Mouse (Mus musculus): Measurements from ENCODE around the gene Brinp2. TPM values are rescaled to one million over a fixed set of nuclear protein-coding genes. Genes with fewer than 3 reads are reported as not detected.
A peak's percentile ranks its signal among the peaks of the same experiment; 100 is the strongest.

Gene Brinp2
- total RNA-seq, 2 experiments from 2014 or later = 78.0 to 82.9 TPM

DNA sequence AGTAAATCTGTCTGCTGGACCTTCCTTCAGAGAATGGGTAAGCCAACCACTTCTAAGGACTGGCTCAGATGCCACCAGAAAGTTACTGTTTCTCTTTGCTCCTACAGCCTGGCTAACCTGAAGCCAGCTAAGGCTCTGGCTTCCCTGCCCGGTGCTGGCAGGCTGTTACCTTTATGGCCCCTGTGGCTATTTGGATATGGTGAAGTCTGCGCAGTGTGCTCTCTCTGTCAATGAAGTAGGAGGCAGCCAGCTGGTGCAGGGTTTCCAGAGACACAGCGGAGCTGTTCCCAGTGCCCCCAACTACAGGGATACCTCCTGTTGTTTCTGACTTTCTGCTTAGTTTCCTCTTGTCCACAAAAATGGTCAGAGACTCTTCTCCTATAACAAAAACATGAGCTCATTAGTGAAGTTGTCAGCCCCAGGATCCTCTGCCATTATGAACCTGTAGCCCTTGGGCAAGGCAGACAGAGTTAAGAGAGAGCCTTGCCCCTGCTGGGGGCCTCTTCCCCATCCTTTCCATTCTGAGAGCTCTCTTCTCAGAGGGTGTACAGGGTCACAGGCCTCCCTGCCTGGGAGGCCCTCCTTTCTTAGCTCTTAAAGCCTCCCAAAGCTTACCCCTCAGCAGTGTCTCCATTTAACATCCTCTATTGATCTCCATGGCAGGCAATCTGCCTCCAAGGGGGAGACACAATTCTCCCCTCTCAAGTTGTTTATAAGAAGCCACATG, 89.7 kb downstream of the Brinp2 start:
- no peak for TF ChIP-seq CTCF (conservative IDR thresholded peaks at IDR 0.05)
- 0 out of 2 replicates have a peak overlapping the region, but pooled peaks have one; percentile 24 for H3K27ac ChIP-seq
- DNase-seq (ENCODE audit: low spot score in 2 of 2) = no peak
- no peak overlapping the region for H3K4me3 ChIP-seq

DNA sequence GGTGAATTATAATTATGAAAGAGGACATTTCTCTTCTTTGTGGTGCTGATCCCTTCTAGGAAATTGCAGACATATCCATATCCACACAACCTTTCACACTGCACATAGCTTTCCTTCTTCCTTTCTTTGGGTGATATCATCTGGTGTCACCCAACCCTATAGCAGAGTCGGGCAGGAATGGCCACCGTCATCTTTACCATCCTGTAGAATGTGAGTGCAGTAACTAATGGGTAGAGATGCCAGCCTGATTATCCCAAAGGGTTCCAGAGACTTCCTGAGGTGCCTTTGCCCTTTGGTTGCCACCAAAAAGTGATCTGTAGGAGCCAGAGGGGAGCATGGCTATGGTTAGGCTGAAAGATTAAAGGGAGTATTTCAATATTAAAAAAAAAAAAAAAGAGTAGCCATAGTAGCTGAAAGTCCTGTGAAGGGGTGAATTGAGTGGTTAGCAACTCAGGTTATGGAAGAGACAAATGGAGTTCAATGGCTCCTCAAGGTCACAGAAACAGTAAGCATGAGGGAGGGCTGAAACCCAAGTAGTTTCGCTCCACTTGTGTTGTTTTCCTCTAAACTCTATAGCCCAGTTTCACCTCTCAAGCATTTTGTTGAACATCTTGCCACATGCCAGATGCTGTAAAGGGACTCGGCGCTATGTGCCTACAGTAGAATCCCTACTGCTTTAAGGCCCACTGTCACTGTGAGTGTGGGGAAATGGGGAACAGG, 96.5 kb downstream of the Brinp2 start:
- Histone ChIP-seq H3K4me3 (no peak overlapping the region), H3K27ac (no peak overlapping the region)
- no peak for TF ChIP-seq CTCF (conservative IDR thresholded peaks at IDR 0.05)
- DNase-seq (ENCODE audit: low spot score in 2 of 2) = no peak

GRCm38 (mm10) chr1:158258685-158259292, 97.3 kb downstream of the Brinp2 start:
- no peak for TF ChIP-seq CTCF (conservative IDR thresholded peaks at IDR 0.05)
- Histone ChIP-seq H3K4me3 (no peak overlapping the region), H3K27ac (no peak overlapping the region)
- DNase-seq (ENCODE audit: low spot score in 2 of 2) = no peak

DNA sequence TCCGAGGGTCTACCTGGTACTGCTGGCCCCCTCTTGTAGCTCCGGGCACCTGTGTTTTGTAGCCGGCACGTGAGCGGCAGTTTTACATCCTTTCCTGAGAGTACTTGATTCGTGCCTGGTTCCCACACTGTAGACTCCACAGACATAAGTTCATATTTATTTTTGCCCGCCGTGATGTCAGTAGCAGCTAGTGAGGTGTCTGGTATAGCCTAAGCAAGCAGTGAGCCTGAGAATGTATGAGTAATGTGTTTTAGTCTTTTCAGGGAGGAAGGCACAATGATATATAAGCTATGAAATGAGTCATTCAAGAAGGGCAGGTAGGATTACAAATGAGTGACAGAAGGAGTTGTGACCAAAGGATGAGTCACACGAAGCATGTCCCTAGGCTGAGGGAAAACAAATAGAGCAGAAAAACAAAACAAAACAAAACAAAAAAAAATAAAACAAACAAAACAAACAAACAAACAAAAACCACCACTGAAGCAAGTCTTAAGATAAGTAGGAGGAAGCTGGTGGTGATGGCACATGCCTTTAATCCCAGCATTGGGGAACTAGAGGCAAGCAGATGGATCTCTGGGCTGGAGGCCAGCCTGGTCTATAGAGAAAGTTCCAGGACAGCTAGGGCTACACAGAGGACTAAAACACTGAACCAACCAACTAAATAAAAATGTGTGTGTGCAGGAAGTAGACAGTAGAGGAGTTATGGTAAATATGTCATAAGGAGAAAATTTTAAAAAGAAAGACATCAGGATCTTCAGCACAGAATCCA, 100.0 kb downstream of the Brinp2 start:
- H3K4me3 ChIP-seq = no peak overlapping the region
- DNase-seq (ENCODE audit: low spot score in 2 of 2) = no peak
- no peak for TF ChIP-seq CTCF (conservative IDR thresholded peaks at IDR 0.05)
- no peak overlapping the region for H3K27ac ChIP-seq

GRCm38 (mm10) chr1:158252682-158253222, 103.4 kb downstream of the Brinp2 start:
- Histone ChIP-seq H3K27ac (no peak overlapping the region), H3K4me3 (no peak overlapping the region)
- no peak for DNase-seq (ENCODE audit: low spot score in 2 of 2)
- no peak for TF ChIP-seq CTCF (conservative IDR thresholded peaks at IDR 0.05)

GRCm38 (mm10) chr1:158248266-158248665, 107.9 kb downstream of the Brinp2 start:
- no peak for TF ChIP-seq CTCF (conservative IDR thresholded peaks at IDR 0.05)
- no peak overlapping the region for H3K4me3 ChIP-seq
- no peak for DNase-seq (ENCODE audit: low spot score in 2 of 2)
- H3K27ac ChIP-seq = no peak overlapping the region

DNA sequence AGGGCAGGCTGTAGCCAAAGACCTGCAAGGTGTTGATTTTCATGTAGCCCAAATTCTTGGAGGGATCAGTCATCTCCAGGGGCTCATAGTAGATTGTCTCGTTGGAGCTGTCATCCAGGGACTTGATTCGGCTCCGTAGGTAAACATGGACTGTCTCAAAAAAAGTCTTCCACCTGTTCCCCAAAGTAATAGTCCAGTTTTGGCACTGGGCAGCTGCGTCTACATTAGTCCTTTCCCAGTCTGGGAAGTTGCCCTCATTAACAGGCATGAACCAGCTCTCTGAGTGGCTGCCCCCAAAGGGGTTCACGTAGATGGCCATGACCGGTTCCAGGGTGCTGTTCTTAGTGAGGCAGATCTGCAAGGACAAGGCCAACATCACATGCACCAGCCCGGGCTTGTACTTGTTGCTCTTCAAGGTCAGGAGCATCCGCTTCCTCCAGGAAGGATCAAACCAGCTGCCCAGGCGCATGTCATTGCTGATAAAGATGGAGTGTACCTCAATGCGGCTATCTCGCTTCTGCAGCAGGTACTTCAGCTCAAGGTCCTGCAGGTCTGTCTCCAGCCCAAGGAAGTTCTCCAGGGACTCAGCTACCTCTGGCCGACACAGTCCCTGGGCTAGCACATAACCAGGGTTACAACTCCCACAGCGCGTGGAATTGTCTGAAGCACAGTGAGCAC, 109.5 kb downstream of the Brinp2 start:
- no peak for TF ChIP-seq CTCF (conservative IDR thresholded peaks at IDR 0.05)
- DNase-seq (ENCODE audit: low spot score in 2 of 2) = no peak

DNA sequence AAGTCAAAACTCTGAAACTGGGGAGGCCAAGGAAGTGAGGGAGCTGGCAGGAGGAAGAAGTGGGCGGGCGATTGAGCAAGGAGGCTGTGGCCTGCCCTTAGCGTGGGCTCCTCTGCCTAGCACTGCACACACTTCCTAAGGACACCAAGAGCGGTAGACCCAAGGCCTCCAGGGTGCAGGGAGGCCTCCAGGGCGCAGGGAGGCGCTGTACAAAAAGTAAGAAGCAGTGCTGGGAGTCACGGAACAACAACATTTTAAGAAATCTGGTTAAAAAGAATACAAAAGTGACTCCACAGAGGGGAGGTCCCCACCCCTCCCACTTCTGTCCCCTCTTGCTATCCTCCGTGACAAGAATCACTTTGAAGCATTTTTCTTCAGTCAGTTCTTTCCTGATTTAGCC, 110.6 kb downstream of the Brinp2 start:
- no peak for TF ChIP-seq CTCF (conservative IDR thresholded peaks at IDR 0.05)
- no peak for DNase-seq (ENCODE audit: low spot score in 2 of 2)

More for the DNA sequence above, 109.5 kb downstream of the Brinp2 start:
- Histone ChIP-seq H3K27ac (no peak overlapping the region), H3K4me3 (no peak overlapping the region)

GRCm38 (mm10) chr1:158244016-158244415, 112.1 kb downstream of the Brinp2 start:
- Histone ChIP-seq H3K27ac (no peak overlapping the region), H3K4me3 (no peak overlapping the region)
- no peak for DNase-seq (ENCODE audit: low spot score in 2 of 2)
- TF ChIP-seq CTCF (conservative IDR thresholded peaks at IDR 0.05) = no peak

More for the DNA sequence above, 110.6 kb downstream of the Brinp2 start:
- H3K4me3 ChIP-seq = no peak overlapping the region
- no peak overlapping the region for H3K27ac ChIP-seq

GRCm38 (mm10) chr1:158241848-158242556, 114.1 kb downstream of the Brinp2 start:
- DNase-seq (ENCODE audit: low spot score in 2 of 2) = no peak
- Histone ChIP-seq H3K27ac (no peak overlapping the region), H3K4me3 (no peak overlapping the region)
- no peak for TF ChIP-seq CTCF (conservative IDR thresholded peaks at IDR 0.05)

- Histone ChIP-seq H3K4me3 (no peak overlapping the region), H3K27ac (no peak overlapping the region)
- no peak for TF ChIP-seq CTCF (conservative IDR thresholded peaks at IDR 0.05)
- no peak for DNase-seq (ENCODE audit: low spot score in 2 of 2)
Measured at GRCm38 (mm10) chr1:158239841-158240240, 116.3 kb downstream of the Brinp2 start.
